8 mouse cellular contexts compared by ENCODE assay signal in genomic region chr8:84785756-84786677, GRCm38 (mm10). TPM values are rescaled to one million over a fixed set of nuclear protein-coding genes. Genes with fewer than 3 reads are reported as not detected.
DNase-seq lines count a peak whose midpoint lies in the region; ATAC-seq lines count a peak whose summit lies in the region.

No protein-coding gene starts in this region.

- peak; percentile 38 for DNase-seq in ovary, adult 18-20 months (ENCODE audit: low spot score)
- no peak for DNase-seq in ovary, postnatal 10 days (ENCODE audit: low spot score)
- peak; percentile 59 to 76 for DNase-seq in kidney, postnatal 25 days
- DNase-seq in retina, postnatal 1 day = no peak
- DNase-seq in layer of hippocampus, adult 9-11 months = no peak

- peak overlapping the region; percentile 22 for H3K4me3 ChIP-seq in embryonic facial prominence, embryonic 13.5 days
- peak overlapping the region; percentile 5 for H3K4me3 ChIP-seq in heart, embryonic 16.5 days (ENCODE audit: low read length)
- H3K4me3 ChIP-seq in midbrain, embryonic 16.5 days (ENCODE audit: low read depth, low read length) = no peak overlapping the region

- no peaks in the 10 kb centered on the region for H3K36me3 ChIP-seq in embryonic facial prominence, embryonic 13.5 days
- H3K36me3 ChIP-seq in heart, embryonic 16.5 days (ENCODE audit: control insufficient read depth, insufficient read depth) = no peaks in the 10 kb centered on the region
- no peaks in the 10 kb centered on the region for H3K36me3 ChIP-seq in midbrain, embryonic 16.5 days (ENCODE audit: control insufficient read depth, insufficient read depth, low read length)

- H3K9ac ChIP-seq in embryonic facial prominence, embryonic 13.5 days = peak overlapping the region; percentile 51
- no peak overlapping the region for H3K9ac ChIP-seq in heart, embryonic 16.5 days (ENCODE audit: low read length)
- 0 out of 2 replicates have a peak overlapping the region, but pooled peaks have one; percentile 26 for H3K9ac ChIP-seq in midbrain, embryonic 16.5 days (ENCODE audit: low read depth, low read length)

- no peak overlapping the region for H3K27ac ChIP-seq in embryonic facial prominence, embryonic 13.5 days
- H3K27ac ChIP-seq in heart, embryonic 16.5 days (ENCODE audit: low read length) = no peak overlapping the region
- peak overlapping the region; percentile 36 for H3K27ac ChIP-seq in midbrain, embryonic 16.5 days (ENCODE audit: low read length)

- H3K4me2 ChIP-seq in embryonic facial prominence, embryonic 13.5 days = peak overlapping the region; percentile 44
- H3K4me2 ChIP-seq in heart, embryonic 16.5 days (ENCODE audit: low read depth, low read length) = peak overlapping the region; percentile 38
- H3K4me2 ChIP-seq in midbrain, embryonic 16.5 days (ENCODE audit: low read length) = peak overlapping the region; percentile 9; the same call in 1 of the 2 replicates

- H3K9me3 ChIP-seq in embryonic facial prominence, embryonic 13.5 days = no peaks in the 10 kb centered on the region
- no peaks in the 10 kb centered on the region for H3K9me3 ChIP-seq in heart, embryonic 16.5 days (replicated peaks; ENCODE audit: control insufficient read depth, low read length)
- H3K9me3 ChIP-seq in midbrain, embryonic 16.5 days (replicated peaks; ENCODE audit: control insufficient read depth, low read length, poor library complexity, severe bottlenecking) = no peaks in the 10 kb centered on the region

- no peak for ATAC-seq in embryonic facial prominence, embryonic 13.5 days (ENCODE audit: insufficient number of reproducible peaks, insufficient read depth, low FRiP score, low TSS enrichment, low read depth)
- ATAC-seq in heart, embryonic 16.5 days (replicated peaks; ENCODE audit: extremely low read depth, insufficient read depth, low FRiP score) = peak; percentile 45
- peak; percentile 26; the same call in 1 of the 2 replicates for ATAC-seq in midbrain, embryonic 16.5 days

- 9% methylated on average over 38 of the region's 38 CpGs for WGBS in embryonic facial prominence, embryonic 13.5 days
- whole genome bisulfite sequencing in heart, embryonic 16.5 days = 14% methylated on average over 38 of the region's 38 CpGs
- WGBS in midbrain, embryonic 16.5 days = 5% methylated on average over 38 of the region's 38 CpGs

- H3K4me1 ChIP-seq in embryonic facial prominence, embryonic 13.5 days = peaks cover 98% of the 10 kb centered on the region
- H3K4me1 ChIP-seq in heart, embryonic 16.5 days (ENCODE audit: control insufficient read depth, insufficient read depth, low read length) = peaks cover 50% of the 10 kb centered on the region
- peaks cover 9% of the 10 kb centered on the region for H3K4me1 ChIP-seq in midbrain, embryonic 16.5 days (ENCODE audit: control insufficient read depth, insufficient read depth, low read length)

- H3K27me3 ChIP-seq in embryonic facial prominence, embryonic 13.5 days = peaks cover 100% of the 10 kb centered on the region
- peaks cover 72% of the 10 kb centered on the region for H3K27me3 ChIP-seq in heart, embryonic 16.5 days (ENCODE audit: control insufficient read depth, insufficient read depth, low read length)
- peaks cover 69% of the 10 kb centered on the region for H3K27me3 ChIP-seq in midbrain, embryonic 16.5 days (ENCODE audit: control insufficient read depth, insufficient read depth, low read depth, low read length)

RNA-seq across cellular contexts. Expression of gene Nfix, which starts 14.1 kb away (rescaled TPM):
- 37.0 and 42.9 TPM in 2 replicates for polyA plus RNA-seq in embryonic facial prominence, embryonic 13.5 days (2015; fragmentation: Nextera tagmentation; extraction: Ambion mirVana)
- polyA plus RNA-seq in heart, embryonic 16.5 days (2015; fragmentation: Nextera tagmentation; extraction: Ambion mirVana) = 12.7 and 15.9 TPM in 2 replicates
- 44.1 and 55.4 TPM in 2 replicates for polyA plus RNA-seq in midbrain, embryonic 16.5 days (2015; fragmentation: Nextera tagmentation; extraction: Ambion mirVana)

RNA-seq across cellular contexts. Expression of gene Dand5, which starts 36.6 kb away (rescaled TPM):
- polyA plus RNA-seq in embryonic facial prominence, embryonic 13.5 days (2015; fragmentation: Nextera tagmentation; extraction: Ambion mirVana) = 7.0 TPM in 2 replicates
- polyA plus RNA-seq in heart, embryonic 16.5 days (2015; fragmentation: Nextera tagmentation; extraction: Ambion mirVana) = 6.6 and 6.8 TPM in 2 replicates
- polyA plus RNA-seq in midbrain, embryonic 16.5 days (2015; fragmentation: Nextera tagmentation; extraction: Ambion mirVana) = 11.7 and 12.4 TPM in 2 replicates

RNA-seq across cellular contexts. Expression of gene Gadd45gip1, which starts 45.3 kb away (rescaled TPM):
- polyA plus RNA-seq in embryonic facial prominence, embryonic 13.5 days (2015; fragmentation: Nextera tagmentation; extraction: Ambion mirVana) = 45.6 and 48.2 TPM in 2 replicates
- 47.7 and 48.3 TPM in 2 replicates for polyA plus RNA-seq in heart, embryonic 16.5 days (2015; fragmentation: Nextera tagmentation; extraction: Ambion mirVana)
- 35.0 and 37.4 TPM in 2 replicates for polyA plus RNA-seq in midbrain, embryonic 16.5 days (2015; fragmentation: Nextera tagmentation; extraction: Ambion mirVana)

RNA-seq across cellular contexts. Expression of gene Rad23a, which starts 54.4 kb away (rescaled TPM):
- 97.1 and 100 TPM in 2 replicates for polyA plus RNA-seq in embryonic facial prominence, embryonic 13.5 days (2015; fragmentation: Nextera tagmentation; extraction: Ambion mirVana)
- 128 and 131 TPM in 2 replicates for polyA plus RNA-seq in heart, embryonic 16.5 days (2015; fragmentation: Nextera tagmentation; extraction: Ambion mirVana)
- polyA plus RNA-seq in midbrain, embryonic 16.5 days (2015; fragmentation: Nextera tagmentation; extraction: Ambion mirVana) = 80.7 and 85.6 TPM in 2 replicates

Comparison
In these comparisons a context has a peak if more than half of its experiments do, and no peak if none do; other contexts are left out.
1. DNase-seq: peak in ovary, adult 18-20 months (single experiment) and kidney, postnatal 25 days (2 of 2); none in ovary, postnatal 10 days (single experiment), retina, postnatal 1 day (single experiment) and layer of hippocampus, adult 9-11 months (single experiment).
2. Peak in every context shown above with its lines, with median percentiles within 50 percentile points of each other: H3K4me2 ChIP-seq.